Mouse (Mus musculus): ENCODE data around the gene Mbnl2. TPM values are rescaled to one million over a fixed set of nuclear protein-coding genes. Genes with fewer than 3 reads are reported as not detected.

Gene Mbnl2
- polyA plus RNA-seq, 1 experiment, result 41.7 TPM

DNA sequence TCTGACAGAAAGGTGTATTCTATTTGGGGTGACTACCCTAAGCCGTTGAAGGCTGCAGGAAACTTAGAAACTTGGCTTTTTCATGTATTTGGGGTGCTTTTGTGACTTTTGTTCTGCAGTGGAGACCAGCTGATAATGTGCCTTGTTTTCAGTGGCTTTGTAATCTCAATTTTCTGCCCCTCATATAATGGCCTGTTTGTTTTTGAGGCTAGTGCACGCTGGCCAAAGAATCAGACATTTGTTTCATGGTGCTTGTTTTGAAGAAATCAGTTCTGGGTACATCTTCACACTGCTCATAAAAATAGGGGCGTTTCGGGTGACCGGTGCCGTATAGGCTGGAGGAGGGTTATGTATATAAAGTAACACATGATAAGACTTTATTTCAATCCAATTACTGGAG, 22.4 kb downstream of the Mbnl2 start:
- no peaks in the 10 kb centered on the region for H3K27me3 ChIP-seq (ENCODE audit: control insufficient read depth, insufficient read depth, low read length)
- no peaks in the 10 kb centered on the region; the same call in 1 of the 2 replicates for H3K36me3 ChIP-seq (ENCODE audit: control insufficient read depth, insufficient read depth, low read length)
- peaks cover 36% of the 10 kb centered on the region; the same call in 1 of the 2 replicates for H3K4me1 ChIP-seq (ENCODE audit: control insufficient read depth, insufficient read depth, insufficient read length, low read length)
- WGBS, result 32% methylated on average over 6 of the region's 6 CpGs
- no peak overlapping the region for H3K4me3 ChIP-seq (ENCODE audit: low read depth, low read length)
- TF ChIP-seq CTCF (IDR thresholded peaks at IDR 0.05; ENCODE audit: extremely low read depth, insufficient read length, insufficient replicate concordance, low read depth, low read length) (no peak), POLR2A (IDR thresholded peaks at IDR 0.05; ENCODE audit: low read depth, low read length) (no peak)
- H3K27ac ChIP-seq (ENCODE audit: insufficient read depth, low read depth, low read length), result peak overlapping the region; percentile 41; the same call in 1 of the 2 replicates

GRCm38 (mm10) chr14:120298439-120298838, 23.0 kb downstream of the Mbnl2 start:
- WGBS, result 53% methylated on average over 5 of the region's 5 CpGs
- Histone ChIP-seq H3K27ac (ENCODE audit: insufficient read depth, low read depth, low read length) (no peak overlapping the region), H3K4me1 (ENCODE audit: control insufficient read depth, insufficient read depth, insufficient read length, low read length) (peaks cover 38% of the 10 kb centered on the region; the same call in 1 of the 2 replicates), H3K27me3 (ENCODE audit: control insufficient read depth, insufficient read depth, low read length) (no peaks in the 10 kb centered on the region), H3K4me3 (ENCODE audit: low read depth, low read length) (no peak overlapping the region), H3K36me3 (ENCODE audit: control insufficient read depth, insufficient read depth, low read length) (no peaks in the 10 kb centered on the region; the same call in 1 of the 2 replicates)
- no peak for TF ChIP-seq POLR2A (IDR thresholded peaks at IDR 0.05; ENCODE audit: low read depth, low read length)
- no peak for TF ChIP-seq CTCF (IDR thresholded peaks at IDR 0.05; ENCODE audit: extremely low read depth, insufficient read length, insufficient replicate concordance, low read depth, low read length)

DNA sequence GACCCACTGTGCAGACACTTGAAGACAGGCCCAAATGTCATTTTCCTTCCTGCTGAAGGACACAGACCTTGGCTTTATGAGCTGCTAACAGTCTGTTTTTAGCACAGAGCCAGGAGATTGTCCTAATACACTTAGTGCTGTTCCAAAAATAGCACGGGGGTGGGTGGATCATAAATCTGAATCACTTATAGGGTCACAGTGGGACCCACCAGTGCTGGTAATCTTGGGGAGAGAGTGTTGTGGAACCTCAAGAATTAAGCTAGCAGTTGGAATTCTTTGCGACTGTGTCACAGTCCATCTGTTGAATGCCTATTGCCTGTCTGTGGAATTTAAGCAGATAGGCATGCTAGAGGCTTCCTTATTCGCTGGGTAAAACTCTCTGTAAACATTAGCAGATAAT, 24.2 kb downstream of the Mbnl2 start:
- Histone ChIP-seq H3K27ac (ENCODE audit: insufficient read depth, low read depth, low read length) (peak overlapping the region; percentile 38; the same call in 1 of the 2 replicates), H3K27me3 (ENCODE audit: control insufficient read depth, insufficient read depth, low read length) (no peaks in the 10 kb centered on the region), H3K4me1 (ENCODE audit: control insufficient read depth, insufficient read depth, insufficient read length, low read length) (peaks cover 38% of the 10 kb centered on the region; the same call in 1 of the 2 replicates), H3K36me3 (ENCODE audit: control insufficient read depth, insufficient read depth, low read length) (no peaks in the 10 kb centered on the region; the same call in 1 of the 2 replicates), H3K4me3 (ENCODE audit: low read depth, low read length) (no peak overlapping the region)
- WGBS, result 9% methylated on average over 3 of the region's 3 CpGs
- TF ChIP-seq POLR2A (IDR thresholded peaks at IDR 0.05; ENCODE audit: low read depth, low read length), result no peak
- TF ChIP-seq CTCF (IDR thresholded peaks at IDR 0.05; ENCODE audit: extremely low read depth, insufficient read length, insufficient replicate concordance, low read depth, low read length), result no peak

DNA sequence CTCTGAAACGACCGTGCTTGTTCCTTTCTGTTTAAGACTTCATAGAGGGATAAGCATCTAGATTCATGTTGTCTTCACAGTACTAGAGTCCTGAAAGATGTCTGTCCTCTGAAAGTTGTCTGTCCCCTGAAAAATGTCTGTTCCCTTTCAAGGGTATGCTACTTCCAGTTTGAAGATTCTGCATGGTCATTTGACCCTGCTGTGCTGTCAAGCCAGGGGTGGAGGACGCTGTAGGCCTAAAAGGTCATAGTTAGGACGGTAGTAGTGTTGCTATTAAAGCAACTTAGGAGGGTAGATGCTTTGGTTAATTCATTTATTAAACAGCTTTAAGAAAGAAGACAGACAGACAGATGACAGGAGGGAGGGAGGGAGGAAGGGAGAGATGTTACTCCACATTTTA, 24.7 kb downstream of the Mbnl2 start:
- no peaks in the 10 kb centered on the region; the same call in 1 of the 2 replicates for H3K36me3 ChIP-seq (ENCODE audit: control insufficient read depth, insufficient read depth, low read length)
- TF ChIP-seq POLR2A (IDR thresholded peaks at IDR 0.05; ENCODE audit: low read depth, low read length) (no peak), CTCF (IDR thresholded peaks at IDR 0.05; ENCODE audit: extremely low read depth, insufficient read length, insufficient replicate concordance, low read depth, low read length) (no peak)
- no peaks in the 10 kb centered on the region for H3K27me3 ChIP-seq (ENCODE audit: control insufficient read depth, insufficient read depth, low read length)
- H3K4me3 ChIP-seq (ENCODE audit: low read depth, low read length), result no peak overlapping the region
- WGBS, result 44% methylated on average over 4 of the region's 4 CpGs
- H3K27ac ChIP-seq (ENCODE audit: insufficient read depth, low read depth, low read length), result peak overlapping the region; percentile 9; the same call in 1 of the 2 replicates
- H3K4me1 ChIP-seq (ENCODE audit: control insufficient read depth, insufficient read depth, insufficient read length, low read length), result peaks cover 35% of the 10 kb centered on the region; the same call in 1 of the 2 replicates

DNA sequence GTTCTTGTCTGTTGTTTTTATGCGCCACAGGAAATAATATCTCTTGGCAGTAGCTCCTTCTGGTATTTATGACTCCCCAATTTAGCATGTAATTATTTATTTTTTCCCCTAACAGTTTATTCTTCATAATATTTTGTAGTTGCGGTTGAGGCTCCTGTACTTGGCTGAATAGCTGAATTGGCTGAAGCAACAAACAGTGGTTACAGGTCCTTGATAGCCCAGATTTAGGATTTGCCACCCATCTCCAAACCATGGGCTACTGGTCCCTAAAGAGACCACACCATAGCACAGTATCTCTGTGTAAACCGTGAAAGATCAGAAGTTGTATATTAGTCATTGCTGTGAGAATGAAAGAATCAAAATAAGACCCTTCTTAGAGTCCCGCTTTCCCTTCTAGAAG, 25.3 kb downstream of the Mbnl2 start:
- TF ChIP-seq CTCF (IDR thresholded peaks at IDR 0.05; ENCODE audit: extremely low read depth, insufficient read length, insufficient replicate concordance, low read depth, low read length) (no peak), POLR2A (IDR thresholded peaks at IDR 0.05; ENCODE audit: low read depth, low read length) (no peak)
- H3K27ac ChIP-seq (ENCODE audit: insufficient read depth, low read depth, low read length), result no peak overlapping the region
- peaks cover 30% of the 10 kb centered on the region; the same call in 1 of the 2 replicates for H3K4me1 ChIP-seq (ENCODE audit: control insufficient read depth, insufficient read depth, insufficient read length, low read length)
- no peak overlapping the region for H3K4me3 ChIP-seq (ENCODE audit: low read depth, low read length)
- H3K36me3 ChIP-seq (ENCODE audit: control insufficient read depth, insufficient read depth, low read length), result no peaks in the 10 kb centered on the region
- 49% methylated on average over 4 of the region's 4 CpGs for WGBS
- no peaks in the 10 kb centered on the region for H3K27me3 ChIP-seq (ENCODE audit: control insufficient read depth, insufficient read depth, low read length)

DNA sequence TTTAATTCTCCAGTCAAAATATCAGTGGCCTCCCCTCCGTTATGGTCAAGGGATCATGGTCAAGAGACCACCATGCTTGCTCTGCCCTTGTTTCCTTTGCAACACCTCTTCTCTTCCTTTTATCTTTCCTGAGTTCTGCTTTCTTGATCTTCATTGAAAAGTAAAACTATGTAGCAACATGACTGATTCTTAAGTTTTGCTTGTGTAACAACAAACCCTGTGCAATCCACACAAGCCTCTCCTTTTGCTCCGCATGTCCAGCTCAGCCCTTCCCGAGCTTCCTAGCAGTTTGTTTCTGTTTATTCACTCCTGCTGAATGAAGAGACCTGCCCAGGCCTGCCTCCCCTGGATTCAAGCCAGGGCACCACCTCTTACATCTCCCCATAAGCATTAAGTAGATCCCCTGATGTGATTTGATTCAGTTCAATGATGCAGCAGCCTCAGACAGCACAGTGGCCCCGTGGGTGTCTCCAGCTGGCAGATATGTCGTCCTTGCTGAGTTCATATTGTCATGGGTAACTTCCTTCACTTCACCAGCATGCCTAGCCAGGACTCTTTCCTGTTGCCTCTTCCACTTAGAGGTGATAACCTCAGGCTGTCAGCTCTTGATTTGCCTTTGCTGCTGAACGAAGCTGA, 27.6 kb downstream of the Mbnl2 start:
- no peak for TF ChIP-seq POLR2A (IDR thresholded peaks at IDR 0.05; ENCODE audit: low read depth, low read length)
- TF ChIP-seq CTCF (IDR thresholded peaks at IDR 0.05; ENCODE audit: extremely low read depth, insufficient read length, insufficient replicate concordance, low read depth, low read length), result no peak; the same call in 1 of the 2 replicates
- Histone ChIP-seq H3K4me3 (ENCODE audit: low read depth, low read length) (no peak overlapping the region), H3K27me3 (ENCODE audit: control insufficient read depth, insufficient read depth, low read length) (no peaks in the 10 kb centered on the region), H3K36me3 (ENCODE audit: control insufficient read depth, insufficient read depth, low read length) (no peaks in the 10 kb centered on the region), H3K4me1 (ENCODE audit: control insufficient read depth, insufficient read depth, insufficient read length, low read length) (peaks cover 16% of the 10 kb centered on the region; the same call in 1 of the 2 replicates), H3K27ac (ENCODE audit: insufficient read depth, low read depth, low read length) (no peak overlapping the region; the same call in 1 of the 2 replicates)
- 17% methylated on average over 6 of the region's 6 CpGs for WGBS

- H3K27ac ChIP-seq (ENCODE audit: insufficient read depth, low read depth, low read length), result no peak overlapping the region
- no peaks in the 10 kb centered on the region for H3K36me3 ChIP-seq (ENCODE audit: control insufficient read depth, insufficient read depth, low read length)
- no peak overlapping the region for H3K4me3 ChIP-seq (ENCODE audit: low read depth, low read length)
- WGBS, result 52% methylated on average over 11 of the region's 11 CpGs
- H3K4me1 ChIP-seq (ENCODE audit: control insufficient read depth, insufficient read depth, insufficient read length, low read length), result peaks cover 30% of the 10 kb centered on the region; the same call in 1 of the 2 replicates
- H3K27me3 ChIP-seq (ENCODE audit: control insufficient read depth, insufficient read depth, low read length), result no peaks in the 10 kb centered on the region
- TF ChIP-seq CTCF (IDR thresholded peaks at IDR 0.05; ENCODE audit: extremely low read depth, insufficient read length, insufficient replicate concordance, low read depth, low read length) (no peak), POLR2A (IDR thresholded peaks at IDR 0.05; ENCODE audit: low read depth, low read length) (no peak)
Observed at GRCm38 (mm10) chr14:120306229-120306628, 30.8 kb downstream of the Mbnl2 start.

All from small intestine, adult 2 months (tissue).